Mouse (Mus musculus) urinary bladder, adult 18-20 months (tissue): ENCODE results near the gene Hoxa7.
A peak's percentile ranks its signal among the peaks of the same experiment; 100 is the strongest.

ENCODE experiments used
- DNase-seq, 2 experiments: peaks; one replicate each; pipeline ENCODE4 v3.0.0; 2022; ENCODE audit warnings: low spot score in 2 of 2, mixed read lengths in 2 of 2

Gene Hoxa7

DNA sequence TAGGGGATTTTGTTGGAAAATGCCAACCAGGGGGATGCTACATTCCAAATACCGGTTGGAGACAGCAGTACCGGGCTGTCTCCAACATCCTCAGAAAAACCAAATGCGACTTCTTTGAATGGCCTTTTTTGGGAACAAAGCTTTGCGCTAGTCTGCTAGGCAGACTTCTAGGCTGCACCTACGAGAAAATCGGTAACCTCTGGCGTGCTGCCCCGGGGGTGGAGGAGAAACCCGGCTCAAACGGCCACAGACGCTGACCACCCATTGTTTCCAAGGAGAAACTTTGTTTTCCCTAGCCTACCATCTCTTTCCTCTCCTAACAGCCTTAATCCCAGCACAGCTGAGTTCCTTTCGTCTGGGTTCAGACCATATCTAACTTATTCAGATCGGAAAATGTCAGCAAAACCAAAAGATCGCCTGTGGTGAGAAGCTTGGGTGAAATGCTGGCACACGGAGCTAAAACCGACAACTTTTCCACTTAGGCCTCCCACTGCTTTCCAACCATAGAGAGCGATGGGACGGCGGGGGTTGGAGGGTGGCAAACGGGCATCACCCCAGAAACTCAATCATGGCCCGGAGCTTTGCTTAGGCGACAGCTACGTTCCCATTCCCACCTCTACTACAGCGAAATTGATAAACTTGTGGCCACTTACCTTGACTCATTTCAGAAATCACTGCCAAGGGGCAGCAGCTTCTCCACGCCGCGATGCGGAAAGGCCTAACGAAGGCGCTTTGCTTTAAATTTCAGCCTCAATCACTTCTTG, 18.2 kb upstream of the Hoxa7 start:
- peak in 1 of 2 experiments; percentile 37 for DNase-seq

DNA sequence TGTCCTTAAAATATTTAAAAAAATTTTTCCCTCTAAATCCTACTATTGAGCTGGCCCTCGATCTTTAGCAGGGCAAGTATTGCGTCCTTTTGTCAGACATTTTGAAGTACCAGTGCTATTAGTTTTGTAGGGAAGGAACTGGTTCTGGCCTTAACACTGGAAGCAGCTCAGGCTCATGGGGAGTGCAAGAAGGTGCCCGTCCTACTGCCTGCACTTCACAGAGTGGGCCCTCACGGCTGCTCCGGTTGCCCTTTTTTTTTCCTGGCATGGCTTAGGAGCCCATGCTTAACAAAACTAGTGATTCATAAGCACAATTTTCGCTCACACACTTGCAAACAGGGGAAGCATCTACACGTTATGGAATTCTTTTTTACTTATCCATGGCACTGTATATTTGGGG, 17.3 kb upstream of the Hoxa7 start:
- DNase-seq = peak in 1 of 2 experiments; percentile 18

DNA sequence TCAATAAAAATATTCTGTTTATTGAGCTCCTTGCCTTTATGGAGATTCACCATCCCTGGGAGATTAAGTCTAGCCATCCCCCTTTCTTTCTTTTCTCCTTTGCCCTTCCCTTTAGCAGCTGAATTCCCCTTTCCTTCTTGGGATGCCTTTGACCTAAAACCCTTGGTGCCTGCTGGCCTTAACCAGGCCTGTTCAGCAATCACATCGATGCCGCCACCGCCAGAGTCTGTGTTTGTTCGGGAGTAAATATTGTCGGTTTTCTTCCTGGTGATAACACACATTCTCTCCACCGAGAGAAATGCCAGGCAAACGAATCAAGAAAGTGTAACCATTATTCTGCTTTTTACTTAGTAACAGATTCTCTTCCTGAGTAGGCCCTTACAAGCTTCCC, 16.5 kb upstream of the Hoxa7 start:
- DNase-seq = peak in 1 of 2 experiments; percentile 39

DNA sequence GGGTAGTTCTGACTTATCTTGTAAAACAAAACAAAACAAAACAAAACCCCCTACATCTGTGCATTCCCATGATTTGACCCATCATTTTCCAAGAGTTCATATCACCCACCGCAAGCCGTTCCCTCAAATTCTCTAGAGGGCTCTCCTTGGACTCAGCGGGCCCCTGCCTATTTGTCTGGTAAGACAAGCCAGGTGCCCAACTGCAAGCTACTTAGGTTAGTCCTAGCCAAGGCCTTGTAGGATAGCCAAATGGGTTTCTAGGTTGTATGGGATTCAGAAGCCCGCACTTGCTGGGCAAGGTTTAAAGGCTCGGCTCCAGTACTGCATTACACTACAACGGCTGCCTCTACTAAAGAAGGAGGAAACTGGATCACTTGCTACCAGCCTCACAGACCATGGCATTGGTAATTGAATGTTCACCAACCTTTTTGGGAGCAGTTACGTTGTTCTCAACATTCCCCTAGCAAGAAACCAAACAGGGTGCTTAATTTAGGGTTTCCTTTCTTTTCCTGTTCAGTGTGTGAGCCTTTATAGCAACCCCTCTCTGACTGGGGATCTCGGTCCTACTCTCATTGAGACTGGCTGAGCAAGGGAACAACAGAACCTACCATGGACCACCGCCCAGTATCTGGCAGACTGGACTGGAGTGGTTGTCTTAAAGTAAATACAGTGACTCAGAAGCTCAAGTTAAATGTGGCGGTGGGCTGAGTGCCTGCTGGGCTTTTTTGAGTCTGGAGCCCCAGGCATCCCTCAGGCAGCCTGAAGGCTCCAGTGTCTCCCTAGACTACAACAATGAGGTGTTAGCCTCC, 15.9 kb upstream of the Hoxa7 start:
- DNase-seq = peak in 1 of 2 experiments; percentile 35

- peak in 1 of 2 experiments; percentile 33 for DNase-seq
Measured at GRCm38 (mm10) chr6:52236806-52237205, 15.2 kb upstream of the Hoxa7 start.

- peak in 1 of 2 experiments; percentile 23 for DNase-seq
Measured at GRCm38 (mm10) chr6:52235866-52236265, 14.2 kb upstream of the Hoxa7 start.

DNA sequence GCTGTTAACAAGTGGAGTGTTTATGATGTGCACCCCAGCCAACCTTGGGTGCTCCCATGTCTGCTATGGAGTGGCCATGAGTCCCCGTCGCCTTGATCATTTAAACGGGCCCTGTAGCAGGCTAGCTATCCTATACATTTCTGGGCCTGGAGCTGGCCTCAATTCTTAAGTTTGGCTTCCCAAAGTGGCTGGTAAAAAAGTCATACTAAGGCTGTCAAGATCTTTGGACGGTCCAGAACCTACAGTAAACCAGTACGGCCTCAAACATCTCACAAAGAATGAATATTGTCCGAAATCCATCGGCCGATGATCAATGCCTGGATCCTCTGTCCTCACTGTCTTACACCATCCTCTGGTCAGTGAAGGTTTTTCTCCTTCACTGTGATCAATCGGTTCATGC, 13.6 kb upstream of the Hoxa7 start:
- no peak for DNase-seq

DNA sequence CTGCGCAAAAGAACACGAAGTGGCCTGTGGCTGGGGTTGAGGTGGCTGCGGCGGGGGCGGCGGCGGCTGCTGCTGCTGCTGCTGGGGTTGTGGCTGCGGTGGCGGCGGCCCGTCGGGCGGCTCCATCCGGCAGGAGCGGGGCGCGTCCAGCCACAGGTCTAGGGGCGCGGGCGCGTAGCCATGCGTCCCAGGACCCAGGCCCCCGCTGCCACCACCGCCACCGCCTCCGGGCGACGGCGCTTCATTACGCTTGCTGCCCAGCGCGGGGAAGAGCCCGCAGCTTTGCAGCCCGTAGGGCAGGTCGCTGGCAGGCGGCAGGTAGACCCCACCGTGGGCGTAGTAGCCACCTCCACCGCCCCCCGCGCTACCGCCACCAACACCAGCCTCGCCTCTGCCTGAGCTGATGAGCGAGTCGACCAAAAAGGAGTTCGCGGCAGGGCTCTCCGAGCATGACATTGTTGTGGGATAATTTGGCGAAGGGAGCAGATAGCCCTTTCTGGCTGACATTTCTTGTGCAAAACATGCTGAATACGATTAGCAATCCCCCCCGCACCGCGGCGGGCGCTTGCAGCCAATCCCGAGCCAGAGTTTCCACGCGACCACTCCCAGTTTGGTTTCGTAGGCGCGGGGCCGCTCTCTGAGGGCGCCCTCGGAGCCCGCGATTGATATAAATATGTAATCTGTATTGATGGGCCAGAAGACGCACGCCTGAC, 12.9 kb upstream of the Hoxa7 start:
- peak in 1 of 2 experiments; percentile 74 for DNase-seq

DNA sequence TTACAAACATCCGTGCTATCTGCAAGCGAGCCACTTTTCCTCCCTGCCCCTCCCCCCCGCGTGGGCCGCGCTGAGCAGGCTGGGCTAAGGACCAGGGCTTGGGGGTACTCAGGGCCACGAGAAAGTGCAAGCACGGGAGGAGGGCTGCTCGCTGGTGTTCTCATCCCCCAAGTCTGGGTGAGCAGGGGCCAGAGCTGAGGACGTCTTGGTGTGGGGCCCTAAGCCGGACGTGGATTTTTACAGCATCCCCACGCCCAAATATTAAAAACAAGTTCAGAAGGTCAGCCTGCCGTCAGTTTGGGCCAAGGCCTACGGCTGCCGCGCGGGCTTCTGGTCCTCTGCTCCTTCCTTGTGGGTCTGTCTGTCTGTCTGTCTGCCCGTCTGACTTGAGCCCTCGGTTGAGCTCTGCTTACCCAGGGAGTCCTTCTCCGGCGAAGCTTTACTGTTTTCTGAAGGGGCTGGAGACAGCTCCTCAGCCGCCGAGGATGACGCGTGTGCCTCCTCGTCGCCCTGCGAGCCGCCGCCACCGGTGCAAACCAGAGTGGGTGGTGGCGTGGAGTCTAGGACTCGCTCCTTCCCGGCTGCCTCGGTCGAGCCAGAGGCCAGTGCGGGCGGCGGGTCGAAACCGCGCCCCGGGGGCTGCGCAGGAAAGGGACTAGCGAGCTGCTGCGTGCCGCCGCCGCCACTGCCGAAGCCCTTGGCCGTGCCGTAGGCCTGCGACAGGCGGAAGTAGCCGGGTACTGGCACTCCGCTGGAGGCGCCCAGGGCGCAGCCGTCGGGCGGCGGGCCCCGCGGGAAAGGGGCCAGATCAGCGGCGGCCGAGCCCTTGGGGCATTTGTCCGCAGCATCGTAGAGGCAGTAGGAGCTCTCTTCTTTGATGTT, 12.1 kb upstream of the Hoxa7 start:
- DNase-seq = peak in 1 of 2 experiments; percentile 80

GRCm38 (mm10) chr6:52232984-52233545, 11.4 kb upstream of the Hoxa7 start:
- DNase-seq = peak in 1 of 2 experiments; percentile 52

DNA sequence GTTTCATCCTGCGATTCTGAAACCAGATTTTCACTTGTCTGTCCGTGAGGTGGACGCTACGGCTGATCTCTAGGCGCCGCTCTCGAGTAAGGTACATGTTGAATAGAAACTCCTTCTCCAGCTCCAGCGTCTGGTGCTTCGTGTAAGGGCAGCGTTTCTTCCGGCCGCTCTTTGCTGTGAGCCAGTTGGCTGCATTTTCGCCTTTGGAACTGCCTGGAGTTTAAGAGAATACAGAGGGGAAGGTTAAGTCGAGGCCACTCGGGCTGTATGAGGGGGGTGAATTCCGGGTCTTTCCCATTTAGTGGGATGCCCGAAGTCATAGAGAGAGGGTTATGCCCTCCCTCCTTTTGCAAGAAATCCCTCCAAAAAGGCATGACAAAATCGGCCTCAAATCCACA, 10.9 kb upstream of the Hoxa7 start:
- DNase-seq = peak in 1 of 2 experiments; percentile 57

DNA sequence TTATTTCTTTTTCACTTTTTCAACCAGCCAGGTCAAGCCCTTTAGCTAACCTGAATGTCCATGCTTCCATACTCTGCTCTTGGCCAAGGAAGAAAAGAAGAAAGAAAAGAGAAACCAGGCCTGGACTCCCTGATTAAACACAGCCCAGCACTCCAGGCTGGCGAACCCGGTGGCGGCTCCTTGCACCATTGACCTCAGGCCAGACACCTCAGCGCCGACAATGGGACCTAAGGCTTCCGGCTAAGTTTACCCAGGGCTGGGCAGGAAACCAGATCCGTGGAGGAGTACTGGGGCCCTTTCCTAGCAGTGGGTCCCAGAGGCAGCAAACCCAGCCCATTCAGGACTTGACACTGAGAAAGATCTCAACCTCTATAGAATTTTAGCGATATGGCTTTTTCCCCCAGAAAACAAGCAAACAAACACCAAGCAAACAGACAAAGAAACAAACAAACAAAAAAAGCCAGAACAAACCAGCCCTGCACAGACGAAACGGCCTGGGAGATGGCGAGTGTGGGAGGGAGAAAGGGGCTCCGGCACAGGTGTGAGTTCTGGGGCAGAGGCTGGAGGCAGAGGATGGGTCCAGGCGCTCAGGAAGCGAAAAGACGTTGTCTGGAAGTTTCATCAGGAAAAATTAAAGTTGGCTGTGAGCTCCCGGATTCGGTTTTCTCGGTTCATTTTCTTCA, 10.4 kb upstream of the Hoxa7 start:
- DNase-seq = peak in 1 of 2 experiments; percentile 50

- DNase-seq = no peak
Measured at GRCm38 (mm10) chr6:52230516-52231165, 9.0 kb upstream of the Hoxa7 start, which contains the start of gene Hoxa9. TSS of gene Hoxa9 (minus strand) at chr6:52231089.

- DNase-seq = peak in 1 of 2 experiments; percentile 76
Measured at GRCm38 (mm10) chr6:52229558-52230416, 8.1 kb upstream of the Hoxa7 start.

GRCm38 (mm10) chr6:52228475-52229465, 7.1 kb upstream of the Hoxa7 start:
- peak in 1 of 2 experiments; percentile 65 for DNase-seq

DNA sequence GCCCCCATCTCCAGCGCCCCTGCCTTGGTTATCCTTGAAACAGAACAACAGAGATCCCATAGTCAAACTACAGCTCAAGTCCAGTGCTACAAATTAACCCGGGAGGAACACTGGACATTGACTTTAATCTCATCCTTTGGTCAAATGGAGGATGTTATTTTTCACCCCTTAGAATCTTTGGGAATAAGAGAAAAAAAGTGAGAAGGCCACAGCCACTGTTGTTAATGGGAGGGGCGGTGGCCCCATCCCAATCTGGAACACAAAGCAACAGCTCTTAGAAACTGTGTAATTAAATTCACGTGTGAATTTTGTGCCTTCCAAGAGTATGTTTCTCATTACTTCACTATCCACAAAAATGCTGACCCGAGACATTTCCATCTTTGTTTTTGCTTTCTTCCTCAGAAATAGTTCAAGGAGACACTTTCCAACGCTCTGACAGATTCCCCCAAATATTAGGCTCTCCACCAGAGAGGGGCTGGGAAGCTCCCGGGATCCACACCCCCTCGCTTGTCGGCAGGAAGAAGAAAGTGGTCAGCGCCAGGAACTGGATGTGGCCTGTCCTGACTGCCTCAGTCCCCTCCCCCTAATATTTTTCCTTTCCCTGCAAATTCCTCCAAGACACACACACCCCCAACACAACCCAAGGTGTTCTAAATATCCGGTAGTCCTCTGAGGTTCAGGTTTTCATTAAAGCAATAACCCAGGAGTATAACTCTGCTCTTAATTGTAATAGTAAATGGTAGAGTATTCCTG, 6.0 kb upstream of the Hoxa7 start:
- no peak for DNase-seq
